Mouse (Mus musculus) mouse trophoblast stem cell (cell line): ENCODE measurements around the gene Myh6.
"Not testable (repeated sequence)": the region's sequence is repeated elsewhere in the genome, so short reads cannot be mapped to it uniquely, and the experiment has no call there.

Experiments used
- in situ Hi-C, 2 experiments: fragments of 300-500 bp; cut with MseI, MboI; formaldehyde crosslinking; loops; 2 replicates in 1 of 2; 3 replicates in 1 of 2; pipeline ENCODE4 v1.15.1; 2025

Gene Myh6

DNA sequence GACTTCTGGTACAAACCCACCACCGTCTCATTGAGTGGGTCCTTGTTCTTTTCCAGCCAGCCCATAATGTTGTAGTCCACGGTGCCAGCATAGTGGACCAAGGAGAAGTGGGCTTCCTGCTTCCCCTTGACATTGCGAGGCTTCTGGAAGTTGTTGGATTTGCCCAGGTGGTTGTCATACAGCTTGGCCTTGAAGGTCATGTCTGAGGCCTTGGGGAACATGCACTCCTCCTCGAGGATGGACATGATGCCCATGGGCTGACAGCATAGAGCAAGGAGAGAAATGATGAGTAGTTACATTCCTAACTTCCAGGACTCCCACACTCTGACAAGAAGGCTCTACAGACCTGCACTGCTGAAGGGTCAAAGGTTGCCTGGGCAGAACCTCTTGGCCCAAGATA is 8.2 kb downstream of the Myh6 start:
- in situ Hi-C loops: no loop called here

GRCm38 (mm10) chr14:54956533-54956932 is 10.2 kb downstream of the Myh6 start:
- in situ Hi-C loops: no loop called here

- in situ Hi-C loops: no loop called here
Observed at GRCm38 (mm10) chr14:54955481-54955880, 11.2 kb downstream of the Myh6 start.

GRCm38 (mm10) chr14:54954474-54954873 is 12.3 kb downstream of the Myh6 start:
- in situ Hi-C loops: no loop called here

DNA sequence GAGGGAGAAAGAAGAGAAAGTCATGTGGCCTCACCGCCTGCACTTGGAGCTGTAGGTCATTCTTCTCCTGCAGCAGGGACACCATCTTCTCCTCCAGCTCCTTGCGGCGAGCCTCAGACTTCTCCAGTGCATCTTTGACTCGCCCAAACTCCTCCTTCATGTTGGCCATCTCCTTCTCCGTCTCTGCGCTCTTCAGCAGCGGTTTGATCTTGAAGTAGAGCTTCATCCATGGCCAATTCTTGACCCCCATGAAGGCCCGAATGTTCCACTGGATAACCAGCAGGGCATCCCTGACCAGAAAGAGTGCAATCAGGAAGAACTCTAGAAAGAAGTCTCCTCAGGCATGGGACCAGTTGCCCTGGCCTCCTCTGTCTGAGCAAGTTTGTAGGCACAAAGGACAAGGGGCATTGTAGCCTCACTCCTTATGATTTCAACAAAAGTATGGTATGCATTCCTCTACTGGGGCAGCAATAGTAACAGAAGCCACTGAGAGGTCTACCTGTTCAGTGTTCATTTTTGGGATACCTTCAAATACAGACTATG is 13.0 kb downstream of the Myh6 start:
- in situ Hi-C loops: no loop called here

- in situ Hi-C loops: no loop called here
Observed at GRCm38 (mm10) chr14:54951587-54951986, 15.1 kb downstream of the Myh6 start.

GRCm38 (mm10) chr14:54950493-54950892 is 16.2 kb downstream of the Myh6 start:
- in situ Hi-C loops: no loop called here

DNA sequence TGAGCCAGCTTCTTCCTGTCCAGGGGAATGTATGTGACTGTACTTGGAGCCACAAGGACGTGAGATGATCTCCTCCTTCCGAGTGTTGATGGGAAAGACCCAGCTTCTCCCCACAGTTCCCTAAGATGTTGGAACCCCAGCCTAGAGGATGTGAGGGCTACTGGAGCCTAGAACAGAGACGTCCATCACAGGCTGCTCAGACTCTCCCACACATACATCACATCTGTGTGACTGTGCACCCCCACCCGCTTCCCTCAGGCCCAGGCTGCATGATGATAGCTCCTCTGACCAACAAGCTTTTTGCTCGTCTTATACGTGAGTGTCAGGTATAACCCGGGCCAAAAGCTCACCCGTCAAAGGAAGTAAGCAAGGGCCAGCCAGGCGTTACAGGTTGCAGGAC is 17.9 kb downstream of the Myh6 start:
- in situ Hi-C loops: no loop called here

- in situ Hi-C loops: not testable (repeated sequence)
Observed at GRCm38 (mm10) chr14:54947008-54947407, 19.7 kb downstream of the Myh6 start.

DNA sequence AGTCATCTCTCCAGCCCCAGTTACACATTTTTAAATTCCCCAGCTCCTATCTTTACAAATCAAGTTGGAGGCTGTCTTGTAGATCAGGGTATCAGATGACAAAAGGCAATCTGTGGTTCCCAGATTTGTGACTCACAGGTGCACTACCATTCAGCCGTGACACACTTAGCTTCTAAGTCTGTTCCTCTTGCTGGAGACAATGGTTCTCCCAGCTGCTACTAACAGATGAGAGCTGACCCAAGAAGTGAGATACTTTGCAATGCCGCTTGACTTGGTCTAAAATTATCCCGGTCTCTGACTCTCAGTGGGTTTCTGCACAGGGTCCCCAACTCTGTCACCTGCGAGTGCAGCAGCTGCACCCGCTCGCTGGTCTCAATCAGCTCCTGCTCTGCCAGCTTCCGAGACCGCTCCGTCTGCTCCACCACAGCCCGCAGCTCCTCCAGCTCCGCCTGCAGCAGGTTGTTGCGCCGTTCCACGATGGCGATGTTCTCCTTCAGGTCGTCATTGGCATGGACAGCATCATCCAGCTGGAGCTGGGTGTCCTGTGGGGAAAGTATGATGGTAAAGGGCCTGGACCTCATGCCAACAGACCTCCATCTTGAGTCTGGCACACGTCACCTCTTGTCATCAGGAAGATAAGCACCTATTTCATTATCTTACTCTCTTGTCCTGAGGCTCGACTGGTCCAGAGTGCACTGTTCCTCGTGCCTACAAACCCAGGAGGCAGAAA is 20.6 kb downstream of the Myh6 start:
- in situ Hi-C loops: no loop called here

GRCm38 (mm10) chr14:54944939-54945338 is 21.8 kb downstream of the Myh6 start:
- in situ Hi-C loops: no loop called here

GRCm38 (mm10) chr14:54943971-54944370 is 22.8 kb downstream of the Myh6 start:
- in situ Hi-C loops: no loop called here

GRCm38 (mm10) chr14:54942479-54942878 is 24.2 kb downstream of the Myh6 start:
- in situ Hi-C loops: no loop called here

- in situ Hi-C loops: no loop called here
Observed at GRCm38 (mm10) chr14:54941024-54941978, 25.4 kb downstream of the Myh6 start.

GRCm38 (mm10) chr14:54940176-54940530 is 26.6 kb downstream of the Myh6 start:
- in situ Hi-C loops: no loop called here

DNA sequence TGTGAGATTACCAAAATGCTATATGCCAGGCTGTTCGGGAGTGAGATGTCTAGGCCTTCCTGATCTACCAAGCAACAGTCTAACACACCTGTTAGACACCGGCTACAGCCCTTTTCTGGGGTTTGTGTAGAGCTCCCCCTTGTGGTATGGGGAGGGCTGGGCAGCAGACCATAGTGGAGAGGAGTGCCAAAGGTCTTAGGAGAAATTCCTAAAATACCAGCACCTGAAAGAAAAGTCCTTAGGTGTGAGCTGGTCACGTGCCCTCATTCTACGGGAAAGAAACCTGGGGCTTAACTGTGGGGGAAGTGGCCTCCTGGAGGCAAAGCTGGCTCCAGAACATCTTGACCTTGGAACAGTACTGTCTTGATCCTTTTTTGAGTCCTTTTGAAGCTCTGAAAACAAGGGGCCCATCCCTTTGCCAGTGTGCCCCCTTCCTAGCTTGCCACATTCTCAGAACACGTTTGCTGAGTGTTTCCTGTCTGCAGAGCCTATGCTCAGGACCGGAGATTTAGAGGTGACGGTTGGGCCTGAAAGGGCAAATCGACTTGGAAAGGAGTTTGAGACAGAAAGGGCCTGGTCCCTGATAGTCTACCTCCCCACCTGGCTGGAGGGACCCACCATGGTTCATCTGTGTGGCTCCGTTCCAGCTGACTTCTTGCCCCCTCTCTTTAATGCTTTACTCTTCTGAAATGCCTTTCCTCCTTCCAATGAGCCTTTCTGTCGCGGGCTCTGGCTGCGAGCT is 27.1 kb downstream of the Myh6 start:
- in situ Hi-C loops: loop anchor here (5.0 kb wide), 1 partner anchor 37 kb away; no protein-coding TSS in a partner anchor

- in situ Hi-C loops: loop anchor here (5.0 kb wide), 1 partner anchor 36 kb away; no protein-coding TSS in a partner anchor
Observed at GRCm38 (mm10) chr14:54938431-54939219, 28.1 kb downstream of the Myh6 start.

DNA sequence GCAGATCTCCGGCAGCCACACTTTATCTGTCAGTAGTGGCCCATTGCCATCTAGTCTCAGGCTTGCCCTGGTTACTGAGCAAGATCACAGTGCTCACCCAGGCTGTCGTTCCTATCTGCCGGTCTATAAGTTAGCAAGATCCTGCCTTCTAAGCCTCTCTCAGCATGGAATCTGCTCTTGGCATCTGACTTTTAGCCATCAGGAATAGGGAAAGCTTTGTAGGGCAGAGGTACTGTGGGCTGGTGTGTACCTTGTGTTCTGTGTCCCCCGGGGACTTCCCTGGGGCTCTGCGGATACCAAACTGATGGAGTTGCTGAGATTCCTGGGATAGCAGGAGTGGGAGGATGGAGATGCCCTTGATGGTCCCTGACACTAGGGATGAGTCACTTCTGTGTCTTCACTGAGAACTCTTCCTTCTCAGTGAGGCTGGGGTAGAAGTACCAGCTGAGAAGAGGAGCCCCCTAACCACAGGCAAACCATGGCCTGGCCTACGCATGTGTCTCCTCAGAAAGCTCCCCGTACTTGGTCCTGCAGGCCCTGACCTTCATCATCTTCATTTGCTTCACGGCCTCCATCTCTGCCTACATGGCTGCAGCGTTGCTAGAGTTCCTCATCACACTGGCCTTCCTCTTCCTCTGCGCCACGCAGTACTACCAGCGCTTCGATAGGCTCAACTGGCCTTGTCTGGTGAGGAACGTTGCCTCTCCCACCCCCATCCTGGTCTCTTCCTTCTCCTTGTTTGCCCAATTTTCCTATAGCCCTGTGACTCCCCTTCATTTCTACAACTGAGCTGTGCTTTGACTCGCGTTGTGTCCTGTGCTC is 29.2 kb downstream of the Myh6 start:
- in situ Hi-C loops: loop anchor here (5.0 kb wide), 1 partner anchor 35 kb away; no protein-coding TSS in a partner anchor

GRCm38 (mm10) chr14:54936831-54937160 is 29.9 kb downstream of the Myh6 start:
- in situ Hi-C loops: loop anchor here (5.0 kb wide), 1 partner anchor 34 kb away; no protein-coding TSS in a partner anchor
